Comparison of ENCODE assay signal across 9 mouse cellular contexts in genomic region chr6:134594569-134595442, GRCm38 (mm10). TPM values are rescaled to one million over a fixed set of nuclear protein-coding genes. Genes with fewer than 3 reads are reported as not detected.
DNase-seq lines count a peak whose midpoint lies in the region; ATAC-seq and TF ChIP-seq lines count a peak whose summit lies in the region.
"Had no signal": no experiment of that assay in that cellular context is flagged by ENCODE, and none has a peak within 500 bp of the region (broad histone marks: within the 10 kb centered on the region; RNA-seq: fewer than 3 reads in every experiment).

No protein-coding gene starts in this region.

- H3K27ac ChIP-seq in gastrocnemius, adult 2 months: no peak overlapping the region
- H3K27ac ChIP-seq in heart, embryonic 14.5 days (replicated peaks in 1 of 2; ENCODE audit: control insufficient read depth in 1 of 2, insufficient read depth in 1 of 2, low read depth in 2 of 2, low read length in 2 of 2): no peak overlapping the region
- no peak overlapping the region for H3K27ac ChIP-seq in forebrain, embryonic 16.5 days (ENCODE audit: low read length)
- H3K27ac ChIP-seq in limb, embryonic 10.5 days: no peak overlapping the region

- ATAC-seq in heart, embryonic 14.5 days (ENCODE audit: insufficient number of reproducible peaks, insufficient read depth, low FRiP score, low read depth): peak; percentile 72
- no peak for ATAC-seq in forebrain, embryonic 16.5 days

- no peaks in the 10 kb centered on the region for H3K9me3 ChIP-seq in heart, embryonic 14.5 days (ENCODE audit: control insufficient read depth, low read length)
- H3K9me3 ChIP-seq in forebrain, embryonic 16.5 days (ENCODE audit: control insufficient read depth, low read length): no peaks in the 10 kb centered on the region
- no peaks in the 10 kb centered on the region for H3K9me3 ChIP-seq in limb, embryonic 10.5 days (replicated peaks)

- DNase-seq in gastrocnemius, adult 2 months: peak; percentile 39
- DNase-seq in gastrocnemius, postnatal 36 days: no peak
- DNase-seq in liver: peak; percentile 9
- DNase-seq in naive thymus-derived CD4-positive, alpha-beta T cell, adult 2 months (ENCODE audit: low read depth): peak; percentile 13
- DNase-seq in MN1 (ENCODE audit: low spot score): no peak
- DNase-seq in limb, embryonic 10.5 days (ENCODE audit: low spot score): no peak

- H3K36me3 ChIP-seq in heart, embryonic 14.5 days (ENCODE audit: control insufficient read depth, insufficient read depth, low read length): no peaks in the 10 kb centered on the region
- H3K36me3 ChIP-seq in forebrain, embryonic 16.5 days (ENCODE audit: control insufficient read depth, insufficient read depth): no peaks in the 10 kb centered on the region
- H3K36me3 ChIP-seq in limb, embryonic 10.5 days: no peaks in the 10 kb centered on the region

- H3K9ac ChIP-seq in heart, embryonic 14.5 days (ENCODE audit: low read length): no peak overlapping the region
- no peak overlapping the region for H3K9ac ChIP-seq in forebrain, embryonic 16.5 days (replicated peaks; ENCODE audit: low read depth, low read length)

- H3K4me2 ChIP-seq in heart, embryonic 14.5 days (ENCODE audit: low read length): peak overlapping the region; percentile 36
- no peak overlapping the region for H3K4me2 ChIP-seq in forebrain, embryonic 16.5 days (ENCODE audit: low read length)

- no peaks in the 10 kb centered on the region for H3K27me3 ChIP-seq in heart, embryonic 14.5 days (ENCODE audit: control insufficient read depth, insufficient read depth, low read length)
- H3K27me3 ChIP-seq in forebrain, embryonic 16.5 days (replicated peaks; ENCODE audit: control insufficient read depth, insufficient read depth, low read length): no peaks in the 10 kb centered on the region
- H3K27me3 ChIP-seq in limb, embryonic 10.5 days (ENCODE audit: low read depth, poor library complexity, severe bottlenecking): no peaks in the 10 kb centered on the region

- H3K4me3 ChIP-seq in gastrocnemius, adult 2 months: peak overlapping the region; percentile 53
- H3K4me3 ChIP-seq in heart, embryonic 14.5 days (ENCODE audit: control insufficient read depth in 1 of 2, insufficient read depth in 1 of 2, low read depth in 1 of 2, low read length in 2 of 2): no peak overlapping the region
- H3K4me3 ChIP-seq in forebrain, embryonic 16.5 days (replicated peaks; ENCODE audit: low read length): no peak overlapping the region
- H3K4me3 ChIP-seq in limb, embryonic 10.5 days: no peak overlapping the region

- 65% methylated on average over 21 of the region's 21 CpGs for WGBS in heart, embryonic 14.5 days
- WGBS in forebrain, embryonic 16.5 days: 88% methylated on average over 21 of the region's 21 CpGs
- WGBS in limb, embryonic 10.5 days: 84% methylated on average over 21 of the region's 21 CpGs

- peaks cover 0 to 8% of the 10 kb centered on the region in 2 experiments; a peak in 1 of 4 replicates for H3K4me1 ChIP-seq in heart, embryonic 14.5 days (ENCODE audit: control insufficient read depth in 2 of 2, insufficient read depth in 2 of 2, low read length in 2 of 2)
- H3K4me1 ChIP-seq in forebrain, embryonic 16.5 days (replicated peaks; ENCODE audit: control insufficient read depth, insufficient read depth, low read length): no peaks in the 10 kb centered on the region
- H3K4me1 ChIP-seq in limb, embryonic 10.5 days: no peaks in the 10 kb centered on the region

- no peak for TF ChIP-seq CTCF in gastrocnemius, adult 2 months (IDR thresholded peaks at IDR 0.05)

- intact Hi-C loops in gastrocnemius, adult 2 months (cut with DNase I): loop anchor here (2.0 kb wide), 1 partner anchor 20 kb away; no protein-coding TSS in a partner anchor
- intact Hi-C loops in gastrocnemius, postnatal 36 days (cut with DNase I): no loop called here

RNA-seq across cellular contexts. Expression of gene Lrp6, which starts 28.0 kb away (rescaled TPM):
- total RNA-seq in gastrocnemius, adult 2 months (2021): 10 to 100 TPM; 45.0 to 46.7 TPM
- total RNA-seq in gastrocnemius, postnatal 36 days (2021): 10 to 100 TPM; 36.1 to 41.5 TPM
- 23.0 and 26.4 TPM in 2 replicates for polyA plus RNA-seq in heart, embryonic 14.5 days (2014; fragmentation: Nextera tagmentation; extraction: Ambion mirVana)
- polyA plus RNA-seq in forebrain, embryonic 16.5 days (2015; fragmentation: Nextera tagmentation; extraction: Ambion mirVana): 20.0 and 24.9 TPM in 2 replicates
- 25.3 and 33.4 TPM in 2 replicates for polyA plus RNA-seq in limb, embryonic 10.5 days (2016; fragmentation: Nextera tagmentation; extraction: Ambion mirVana)

RNA-seq across cellular contexts. Expression of gene Mansc1, which starts 37.5 kb away (rescaled TPM):
- total RNA-seq in gastrocnemius, adult 2 months (2021): 1 to 10 TPM in 1 of 2 experiments, under 1 TPM in 1; 0.98 to 1.1 TPM
- total RNA-seq in gastrocnemius, postnatal 36 days (2021): 1 to 10 TPM in 1 of 2 experiments, under 1 TPM in 1; 0.96 to 1.1 TPM
- polyA plus RNA-seq in heart, embryonic 14.5 days (2014; fragmentation: Nextera tagmentation; extraction: Ambion mirVana): 8.2 and 8.6 TPM in 2 replicates
- polyA plus RNA-seq in forebrain, embryonic 16.5 days (2015; fragmentation: Nextera tagmentation; extraction: Ambion mirVana): 0.90 and 1.6 TPM in 2 replicates
- polyA plus RNA-seq in limb, embryonic 10.5 days (2016; fragmentation: Nextera tagmentation; extraction: Ambion mirVana): 0.33 and 0.51 TPM in 2 replicates
- polyA plus RNA-seq: C2C12 had no signal

RNA-seq across cellular contexts. Expression of gene Borcs5, which starts 44.5 kb away (rescaled TPM):
- total RNA-seq in gastrocnemius, adult 2 months (2021): 10 to 100 TPM; 15.1 to 17.1 TPM
- total RNA-seq in gastrocnemius, postnatal 36 days (2021): 10 to 100 TPM; 13.0 to 15.9 TPM
- 14.9 and 17.2 TPM in 2 replicates for polyA plus RNA-seq in heart, embryonic 14.5 days (2014; fragmentation: Nextera tagmentation; extraction: Ambion mirVana)
- polyA plus RNA-seq in forebrain, embryonic 16.5 days (2015; fragmentation: Nextera tagmentation; extraction: Ambion mirVana): 43.8 and 47.4 TPM in 2 replicates
- polyA plus RNA-seq in limb, embryonic 10.5 days (2016; fragmentation: Nextera tagmentation; extraction: Ambion mirVana): 14.8 and 18.0 TPM in 2 replicates

Comparison
In these comparisons a context has a peak if more than half of its experiments do, and no peak if none do; other contexts are left out.
1. DNase-seq: peak in gastrocnemius, adult 2 months (single experiment), liver (single experiment) and naive thymus-derived CD4-positive, alpha-beta T cell, adult 2 months (single experiment); none in gastrocnemius, postnatal 36 days (0 of 2), MN1 (single experiment) and limb, embryonic 10.5 days (single experiment).